Mouse (Mus musculus) liver, postnatal 0 days (tissue): Measurements from ENCODE around the gene Gm2a.

Experiments
- CTCF ChIP-seq: sonication (generic); IDR thresholded peaks from 2 replicates; pipeline ENCODE4 v1.5.1; 2016; ENCODE audit warnings: antibody characterized with exemption, low read depth
- EP300 ChIP-seq: IDR thresholded peaks from 2 replicates; pipeline ENCODE4 v1.6.1; 2016; ENCODE audit warnings: antibody characterized with exemption, low read depth, mild to moderate bottlenecking

GRCm38 (mm10) chr11:55084629-55085028, 13.3 kb upstream of the Gm2a start:
- TF ChIP-seq CTCF (no peak), EP300 (no peak)
